Mouse (Mus musculus): ENCODE data around the gene Ceacam2. TPM values are rescaled to one million over a fixed set of nuclear protein-coding genes. Genes with fewer than 3 reads are reported as not detected.
A peak's percentile ranks its signal among the peaks of the same experiment; 100 is the strongest.
"Not testable (repeated sequence)": the region's sequence is repeated elsewhere in the genome, so short reads cannot be mapped to it uniquely, and the experiment has no call there.

Gene Ceacam2
- polyA plus RNA-seq (2012; rRNA removed): 0.16 and 0.31 TPM in 2 replicates

- DNase-seq (ENCODE audit: low read depth): not testable (repeated sequence)
Observed at GRCm38 (mm10) chr7:25539376-25539907, at the start of gene Ceacam2. Gene Ceacam2, minus strand, starts transcription at chr7:25539857.

- no peak for DNase-seq (ENCODE audit: low read depth)
Observed at GRCm38 (mm10) chr7:25585351-25586204, 45.9 kb upstream of the Ceacam2 start.

GRCm38 (mm10) chr7:25584651-25585050, 45.0 kb upstream of the Ceacam2 start:
- DNase-seq (ENCODE audit: low read depth): no peak

- DNase-seq (ENCODE audit: low read depth): no peak
Observed at GRCm38 (mm10) chr7:25582301-25582810, 42.7 kb upstream of the Ceacam2 start.

- DNase-seq (ENCODE audit: low read depth): no peak
Observed at GRCm38 (mm10) chr7:25579441-25579840, 39.8 kb upstream of the Ceacam2 start.

GRCm38 (mm10) chr7:25576793-25577437, 37.3 kb upstream of the Ceacam2 start:
- DNase-seq (ENCODE audit: low read depth): not testable (repeated sequence)

GRCm38 (mm10) chr7:25576308-25576707, 36.7 kb upstream of the Ceacam2 start:
- DNase-seq (ENCODE audit: low read depth): not testable (repeated sequence)

- peak; percentile 38 for DNase-seq (ENCODE audit: low read depth)
Observed at GRCm38 (mm10) chr7:25575870-25576269, 36.2 kb upstream of the Ceacam2 start.

- no peak for DNase-seq (ENCODE audit: low read depth)
Observed at GRCm38 (mm10) chr7:25575105-25575504, 35.4 kb upstream of the Ceacam2 start.

GRCm38 (mm10) chr7:25573806-25574205, 34.1 kb upstream of the Ceacam2 start:
- not testable (repeated sequence) for DNase-seq (ENCODE audit: low read depth)

GRCm38 (mm10) chr7:25568721-25569120, 29.1 kb upstream of the Ceacam2 start:
- no peak for DNase-seq (ENCODE audit: low read depth)

GRCm38 (mm10) chr7:25541464-25541863, 1.8 kb upstream of the Ceacam2 start:
- not testable (repeated sequence) for DNase-seq (ENCODE audit: low read depth)

GRCm38 (mm10) chr7:25539954-25540353, 297 bp upstream of the Ceacam2 start:
- not testable (repeated sequence) for DNase-seq (ENCODE audit: low read depth)

- no peak for DNase-seq (ENCODE audit: low read depth)
Observed at GRCm38 (mm10) chr7:25530837-25531236, 8.8 kb downstream of the Ceacam2 start.

- not testable (repeated sequence) for DNase-seq (ENCODE audit: low read depth)
Observed at GRCm38 (mm10) chr7:25516070-25516777, 23.4 kb downstream of the Ceacam2 start.

- not testable (repeated sequence) for DNase-seq (ENCODE audit: low read depth)
Observed at GRCm38 (mm10) chr7:25515667-25516066, 24.0 kb downstream of the Ceacam2 start.

GRCm38 (mm10) chr7:25509925-25510324, 29.7 kb downstream of the Ceacam2 start:
- no peak for DNase-seq (ENCODE audit: low read depth)

GRCm38 (mm10) chr7:25494649-25495048, 45.0 kb downstream of the Ceacam2 start:
- DNase-seq (ENCODE audit: low read depth): no peak

- not testable (repeated sequence) for DNase-seq (ENCODE audit: low read depth)
Observed at GRCm38 (mm10) chr7:25490698-25491097, 49.0 kb downstream of the Ceacam2 start.

GRCm38 (mm10) chr7:25489382-25489781, 50.3 kb downstream of the Ceacam2 start:
- not testable (repeated sequence) for DNase-seq (ENCODE audit: low read depth)

GRCm38 (mm10) chr7:25486186-25486585, 53.5 kb downstream of the Ceacam2 start:
- no peak for DNase-seq (ENCODE audit: low read depth)

- DNase-seq (ENCODE audit: low read depth): no peak
Observed at GRCm38 (mm10) chr7:25485061-25485460, 54.6 kb downstream of the Ceacam2 start.

All from gonadal fat pad, adult 2 months (tissue).